Mouse (Mus musculus) lung, adult 18-20 months (tissue): Measurements from ENCODE around the gene Nyap2.
"Not testable (repeated sequence)": the region's sequence is repeated elsewhere in the genome, so short reads cannot be mapped to it uniquely, and the experiment has no call there.

Experiments
- DNase-seq, 2 experiments: peaks; one replicate each; pipeline ENCODE4 v3.0.0; 2022; ENCODE audit warnings: mixed read lengths in 2 of 2

Nyap2 gene

GRCm38 (mm10) chr1:81180686-81181085, 103.9 kb downstream of the Nyap2 start:
- no peak for DNase-seq

GRCm38 (mm10) chr1:81209536-81209935, 132.8 kb downstream of the Nyap2 start:
- no peak for DNase-seq

GRCm38 (mm10) chr1:81211491-81211890, 134.7 kb downstream of the Nyap2 start:
- no peak for DNase-seq

GRCm38 (mm10) chr1:81219790-81220189, 143.0 kb downstream of the Nyap2 start:
- no peak for DNase-seq

GRCm38 (mm10) chr1:81231759-81232406, 155.1 kb downstream of the Nyap2 start:
- DNase-seq, result no peak

GRCm38 (mm10) chr1:81232407-81232789, 155.6 kb downstream of the Nyap2 start:
- not testable (repeated sequence) for DNase-seq

GRCm38 (mm10) chr1:81248447-81249205, 171.9 kb downstream of the Nyap2 start:
- DNase-seq, result no peak

GRCm38 (mm10) chr1:81250068-81250467, 173.3 kb downstream of the Nyap2 start:
- no peak for DNase-seq

- DNase-seq, result no peak
These were observed 189.7 kb downstream of the Nyap2 start for GRCm38 (mm10) chr1:81266441-81266840.

GRCm38 (mm10) chr1:81280978-81281377, 204.2 kb downstream of the Nyap2 start:
- no peak for DNase-seq

GRCm38 (mm10) chr1:81285633-81286032, 208.9 kb downstream of the Nyap2 start:
- no peak for DNase-seq

GRCm38 (mm10) chr1:81287088-81287487, 210.3 kb downstream of the Nyap2 start:
- no peak for DNase-seq

GRCm38 (mm10) chr1:81300735-81301134, 224.0 kb downstream of the Nyap2 start:
- DNase-seq, result no peak

GRCm38 (mm10) chr1:81301661-81302060, 224.9 kb downstream of the Nyap2 start:
- peak in 1 of 2 experiments; percentile 2 for DNase-seq

- DNase-seq, result no peak
These were observed 226.6 kb downstream of the Nyap2 start for GRCm38 (mm10) chr1:81303389-81303788.

GRCm38 (mm10) chr1:81307407-81307806, 230.7 kb downstream of the Nyap2 start:
- DNase-seq, result no peak

- DNase-seq, result no peak
These were observed 231.2 kb downstream of the Nyap2 start for GRCm38 (mm10) chr1:81307934-81308333.

- DNase-seq, result peak; percentile 13 to 15
These were observed 233.4 kb downstream of the Nyap2 start for GRCm38 (mm10) chr1:81310087-81310626.

- DNase-seq, result peak; percentile 25 to 46
These were observed 239.7 kb downstream of the Nyap2 start for GRCm38 (mm10) chr1:81316403-81316994.

GRCm38 (mm10) chr1:81316995-81317413, 240.3 kb downstream of the Nyap2 start:
- DNase-seq, result no peak

GRCm38 (mm10) chr1:81387722-81388121, 311.0 kb downstream of the Nyap2 start:
- no peak for DNase-seq
